Mouse (Mus musculus) C2C12 (cell line): ENCODE data around the gene Zfp687. TPM values are rescaled to one million over a fixed set of nuclear protein-coding genes. Genes with fewer than 3 reads are reported as not detected.

Experiments
- H3K27me3 ChIP-seq: one replicate; pipeline ENCODE4 v1.6.1; 2011; ENCODE audit not compliant: control insufficient read depth, insufficient read depth, insufficient read length
- H3K36me3 ChIP-seq: one replicate; pipeline ENCODE4 v1.6.1; 2011; ENCODE audit not compliant: control insufficient read depth, insufficient read depth
- H3K4me3 ChIP-seq: one replicate; pipeline ENCODE4 v1.5.1; 2011; ENCODE audit warnings: mild to moderate bottlenecking, control low read depth; ENCODE audit not compliant: poor library complexity, insufficient read depth, severe bottlenecking
- H3K79me2 ChIP-seq: one replicate; pipeline ENCODE4 v1.6.1; 2011; ENCODE audit not compliant: control insufficient read depth, insufficient read depth
- H3K79me3 ChIP-seq: one replicate; pipeline ENCODE4 v1.6.1; 2011; ENCODE audit warnings: low read depth, control low read depth
- H3ac ChIP-seq: one replicate; pipeline ENCODE3; 2011; ENCODE audit warnings: low read depth; ENCODE audit not compliant: control insufficient read depth, insufficient read length
- CEBPB ChIP-seq: IDR thresholded peaks from one replicate; pipeline ENCODE4 v1.6.1; 2011; ENCODE audit warnings: low read depth, mild to moderate bottlenecking, control low read depth, moderate library complexity
- CTCF ChIP-seq: IDR thresholded peaks from one replicate; pipeline ENCODE4 v1.5.1; 2011; ENCODE audit not compliant: control insufficient read depth, insufficient read depth, insufficient read length
- FOSL1 ChIP-seq: IDR thresholded peaks from one replicate; pipeline ENCODE4 v1.8.0; 2011; ENCODE audit warnings: mild to moderate bottlenecking, low read length; ENCODE audit not compliant: poor library complexity, insufficient read depth, severe bottlenecking
- MAX ChIP-seq: IDR thresholded peaks from one replicate; pipeline ENCODE4 v1.6.1; 2011; ENCODE audit warnings: mild to moderate bottlenecking, control low read depth
- MYOD1 ChIP-seq: IDR thresholded peaks from one replicate; pipeline ENCODE4 v1.6.1; 2011; ENCODE audit warnings: low read depth; ENCODE audit not compliant: control insufficient read depth, insufficient read length
- MYOG ChIP-seq: IDR thresholded peaks from one replicate; pipeline ENCODE4 v1.6.1; 2011; ENCODE audit not compliant: control insufficient read depth, insufficient read length; ENCODE audit errors: extremely low read depth
- USF1 ChIP-seq: IDR thresholded peaks from one replicate; pipeline ENCODE4 v1.6.1; 2011; ENCODE audit warnings: low read depth, mild to moderate bottlenecking, control low read depth, moderate library complexity
- polyA plus RNA-seq: library from polyadenylated mRNA; unstranded; fragments of >200 nt; fragmentation: generic; extraction: Trizol; gene quantifications from one replicate; pipeline ENCODE4 v1.2.1, GENCODE M21; 2012; ENCODE audit warnings: missing spikeins

The Zfp687 gene
- polyA plus RNA-seq, 1 experiment, result 15.3 TPM

DNA sequence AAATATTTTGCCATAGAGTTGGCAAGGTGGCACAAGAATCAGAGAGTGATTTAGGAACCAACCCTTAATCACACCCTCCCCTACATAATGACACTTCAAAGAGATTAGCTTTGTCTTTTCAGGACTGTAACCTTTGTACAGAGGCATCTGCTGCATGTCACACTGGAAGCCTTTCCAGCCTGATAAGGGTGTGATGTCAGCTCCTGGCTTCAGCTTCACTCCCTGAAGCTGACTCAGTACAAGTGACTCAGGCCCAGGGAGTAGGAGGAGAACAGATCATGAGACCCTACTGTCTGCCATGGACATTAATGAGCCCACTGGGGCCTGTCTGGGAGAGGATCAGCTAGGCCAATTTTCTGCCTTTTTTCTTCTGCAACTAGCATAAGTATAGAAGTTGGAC, 27.7 kb downstream of the Zfp687 start:
- H3K79me3 ChIP-seq, result peaks cover 7% of the 10 kb centered on the region
- H3K36me3 ChIP-seq, result peaks cover 52% of the 10 kb centered on the region
- no peak overlapping the region for H3ac ChIP-seq
- no peak overlapping the region for H3K4me3 ChIP-seq
- TF ChIP-seq FOSL1 (peak; percentile 36), USF1 (peak; percentile 12), MYOD1 (no peak)
- H3K79me2 ChIP-seq, result peaks cover 29% of the 10 kb centered on the region
- H3K27me3 ChIP-seq, result no peaks in the 10 kb centered on the region

DNA sequence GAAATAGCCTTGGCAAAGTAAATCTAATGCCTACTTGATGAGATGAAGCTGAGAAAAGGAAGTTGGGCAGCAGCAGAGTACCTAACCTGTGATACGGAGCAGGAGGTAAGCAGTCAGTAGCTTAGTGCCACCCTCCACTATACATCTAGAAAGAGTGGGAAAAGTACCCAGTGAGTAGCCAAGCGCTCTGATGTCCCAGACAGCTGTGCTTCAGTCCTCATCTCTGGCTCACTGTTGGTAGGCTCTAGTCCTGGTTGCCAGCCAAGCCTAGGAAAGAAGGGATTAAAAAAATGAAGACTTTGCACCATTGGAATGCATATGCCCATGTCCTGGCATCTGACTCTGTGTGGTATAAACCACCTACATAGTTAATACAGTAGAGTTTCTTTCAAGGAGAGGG, 29.7 kb downstream of the Zfp687 start:
- no peaks in the 10 kb centered on the region for H3K27me3 ChIP-seq
- peaks cover 9% of the 10 kb centered on the region for H3K79me3 ChIP-seq
- no peak overlapping the region for H3K4me3 ChIP-seq
- no peak for TF ChIP-seq MYOD1
- no peak for TF ChIP-seq MAX
- no peak for TF ChIP-seq USF1
- TF ChIP-seq CTCF, result no peak
- no peak for TF ChIP-seq FOSL1
- no peak for TF ChIP-seq MYOG
- TF ChIP-seq CEBPB, result no peak
- no peak overlapping the region for H3ac ChIP-seq
- peaks cover 51% of the 10 kb centered on the region for H3K36me3 ChIP-seq
- H3K79me2 ChIP-seq, result peaks cover 48% of the 10 kb centered on the region

DNA sequence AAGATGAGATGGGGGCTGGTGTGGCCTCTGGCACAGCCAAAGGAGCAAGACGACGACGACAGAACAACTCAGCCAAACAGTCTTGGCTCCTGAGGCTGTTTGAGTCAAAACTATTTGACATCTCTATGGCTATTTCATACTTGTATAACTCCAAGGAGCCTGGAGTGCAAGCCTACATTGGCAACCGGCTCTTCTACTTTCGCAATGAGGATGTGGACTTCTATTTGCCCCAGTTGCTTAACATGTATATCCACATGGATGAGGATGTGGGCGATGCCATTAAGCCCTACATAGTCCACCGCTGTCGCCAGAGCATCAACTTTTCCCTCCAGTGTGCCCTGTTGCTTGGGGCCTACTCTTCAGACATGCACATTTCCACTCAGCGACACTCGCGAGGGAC, 30.9 kb downstream of the Zfp687 start:
- Histone ChIP-seq H3K79me3 (peaks cover 13% of the 10 kb centered on the region), H3ac (no peak overlapping the region), H3K79me2 (peaks cover 60% of the 10 kb centered on the region), H3K4me3 (no peak overlapping the region), H3K36me3 (peaks cover 39% of the 10 kb centered on the region), H3K27me3 (no peaks in the 10 kb centered on the region)
- no peak for TF ChIP-seq CTCF
- TF ChIP-seq FOSL1, result no peak
- no peak for TF ChIP-seq USF1
- no peak for TF ChIP-seq MAX

DNA sequence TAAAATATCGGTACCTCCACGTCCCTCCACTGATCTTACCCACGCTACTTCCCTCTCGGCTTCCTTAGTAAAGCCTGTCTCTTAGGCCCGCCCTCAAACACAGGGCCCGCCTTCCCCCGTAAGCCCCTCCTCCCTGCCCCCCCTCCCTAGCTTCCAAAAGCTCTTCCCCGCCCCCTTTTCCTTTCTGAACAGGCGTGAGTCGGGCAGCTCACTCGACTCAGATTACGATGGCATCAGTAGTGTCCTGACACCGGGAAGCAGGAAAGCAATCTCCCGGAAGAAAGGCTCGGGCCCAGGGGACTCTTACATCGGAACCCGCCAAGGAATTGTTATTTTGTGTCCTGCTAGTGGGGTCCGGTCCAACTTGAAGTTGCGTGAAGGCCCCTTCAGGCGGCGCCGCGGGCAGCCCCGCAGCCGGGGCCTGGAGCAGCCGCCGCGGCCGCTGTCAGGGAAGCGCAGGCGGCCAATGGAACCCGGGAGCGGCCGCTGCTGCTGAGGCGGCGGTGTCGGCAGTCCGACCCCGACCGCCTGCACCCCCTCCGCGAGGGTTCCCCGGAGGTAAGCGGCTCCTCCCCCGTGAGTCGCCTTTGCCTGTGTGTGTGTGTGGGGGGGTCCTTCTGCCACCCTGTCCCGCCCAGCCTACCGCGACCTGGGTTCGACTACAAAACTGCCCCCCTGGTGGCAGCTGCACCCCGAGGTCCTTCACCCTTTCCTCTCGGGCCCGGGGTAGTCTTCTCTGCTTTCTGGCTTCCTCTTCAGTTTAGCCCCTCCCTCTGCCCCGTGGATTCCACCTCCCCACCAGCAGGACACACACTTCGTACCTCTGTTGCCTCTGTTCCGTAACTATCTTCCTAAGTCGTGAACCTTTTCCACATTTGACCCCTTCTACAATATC, 40.5 kb downstream of the Zfp687 start, which contains the start of gene Pi4kb:
Pi4kb (plus strand) TSS at position 204 of the 895 bp plus-strand sequence.
- H3K27me3 ChIP-seq, result no peaks in the 10 kb centered on the region
- peaks cover 4% of the 10 kb centered on the region for H3K36me3 ChIP-seq
- H3K79me2 ChIP-seq, result peaks cover 50% of the 10 kb centered on the region
- TF ChIP-seq CTCF (no peak), MAX (peak; percentile 91)
- peak within 1 kb of the TSS; percentile 90 for H3ac ChIP-seq
- H3K79me3 ChIP-seq, result peaks cover 30% of the 10 kb centered on the region
- peak within 1 kb of the TSS; percentile 71 for H3K4me3 ChIP-seq

DNA sequence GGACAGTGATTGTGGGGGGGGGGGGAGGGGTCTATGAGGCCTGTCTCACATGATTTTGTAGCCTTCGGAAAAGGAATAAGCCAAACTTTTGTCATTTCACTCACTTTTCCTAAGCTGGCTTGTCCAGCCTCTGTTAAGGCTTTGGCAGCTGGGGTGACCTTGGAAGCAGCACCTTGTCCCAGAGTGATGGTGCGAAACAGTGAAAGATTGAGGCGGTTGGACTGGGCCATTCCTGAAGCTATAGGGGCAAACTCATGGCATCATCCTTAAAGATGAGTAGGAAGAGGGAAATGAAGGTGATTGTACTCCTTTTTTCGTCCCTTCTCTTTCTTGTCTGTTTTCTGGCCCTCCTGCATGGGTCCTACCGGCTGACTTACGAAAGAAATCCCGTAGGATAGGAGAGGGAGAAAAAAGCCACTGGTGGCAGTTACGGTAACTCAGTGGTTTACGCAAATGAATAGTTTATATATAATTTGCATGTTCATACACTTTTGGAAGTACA, 41.2 kb downstream of the Zfp687 start:
- H3K36me3 ChIP-seq, result peaks cover 4% of the 10 kb centered on the region
- H3K79me3 ChIP-seq, result peaks cover 28% of the 10 kb centered on the region
- H3K79me2 ChIP-seq, result peaks cover 43% of the 10 kb centered on the region
- no peaks in the 10 kb centered on the region for H3K27me3 ChIP-seq
- peak overlapping the region; percentile 71 for H3K4me3 ChIP-seq
- TF ChIP-seq FOSL1 (no peak), CTCF (no peak), USF1 (no peak), MYOD1 (no peak), MAX (no peak), MYOG (no peak), CEBPB (no peak)
- H3ac ChIP-seq, result peak overlapping the region; percentile 57

DNA sequence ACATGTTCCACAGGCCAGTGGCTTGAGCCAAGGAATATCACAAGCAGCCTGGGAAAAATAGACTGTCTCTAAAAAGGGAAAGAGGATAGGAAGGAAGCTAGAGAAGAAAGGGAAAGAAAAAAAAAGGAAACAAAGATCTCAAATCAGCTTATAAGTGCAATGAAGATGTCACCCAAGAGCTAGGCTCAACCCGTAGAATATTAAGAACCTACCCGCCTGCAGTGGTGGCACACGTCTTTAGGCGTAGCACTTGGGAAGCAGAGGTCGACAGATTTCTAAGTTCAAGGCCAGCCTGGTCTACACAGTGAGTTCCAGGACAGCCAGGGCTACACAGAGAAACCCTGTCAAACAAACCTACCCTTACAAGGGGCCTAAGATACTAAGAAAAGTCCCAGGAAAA, 41.6 kb downstream of the Zfp687 start:
- H3K36me3 ChIP-seq, result peaks cover 4% of the 10 kb centered on the region
- no peak overlapping the region for H3K4me3 ChIP-seq
- H3ac ChIP-seq, result no peak overlapping the region
- TF ChIP-seq FOSL1, result no peak
- TF ChIP-seq MAX, result no peak
- no peak for TF ChIP-seq MYOG
- TF ChIP-seq CTCF, result no peak
- TF ChIP-seq USF1, result no peak
- TF ChIP-seq CEBPB, result no peak
- TF ChIP-seq MYOD1, result no peak
- peaks cover 28% of the 10 kb centered on the region for H3K79me3 ChIP-seq
- H3K27me3 ChIP-seq, result no peaks in the 10 kb centered on the region
- H3K79me2 ChIP-seq, result peaks cover 39% of the 10 kb centered on the region
